ENCODE assay signal across 8 mouse cellular contexts in genomic region chr6:140423846-140424200, GRCm38 (mm10). TPM values are rescaled to one million over a fixed set of nuclear protein-coding genes. Genes with fewer than 3 reads are reported as not detected.
DNase-seq lines count a peak whose midpoint lies in the region; ATAC-seq and TF ChIP-seq lines count a peak whose summit lies in the region.

Gene Plekha5 (plus strand): TSS chr6:140424054.

- peak; percentile 61 to 87 for DNase-seq in adrenal gland, adult (ENCODE audit: inconsistent age in 2 of 2, low spot score in 1 of 2)
- DNase-seq in kidney, postnatal 14 days, result peak; percentile 85
- DNase-seq in thymus, postnatal 10 days (ENCODE audit: low spot score in 2 of 2), result peak; percentile 47 to 61

- peaks cover 7% of the 10 kb centered on the region for H3K36me3 ChIP-seq in C2C12 (ENCODE audit: control insufficient read depth, insufficient read depth)
- peaks cover 5% of the 10 kb centered on the region; the same call in 1 of the 2 replicates for H3K36me3 ChIP-seq in embryonic facial prominence, embryonic 12.5 days
- H3K36me3 ChIP-seq in heart, embryonic 14.5 days (ENCODE audit: control insufficient read depth, insufficient read depth, low read length), result peaks cover 3% of the 10 kb centered on the region; the same call in 1 of the 2 replicates
- H3K36me3 ChIP-seq in liver, embryonic 15.5 days (replicated peaks), result no peaks in the 10 kb centered on the region
- H3K36me3 ChIP-seq in neural tube, embryonic 13.5 days, result peaks cover under 1% of the 10 kb centered on the region; the same call in 1 of the 2 replicates

- H3K79me2 ChIP-seq in C2C12 (ENCODE audit: control insufficient read depth, insufficient read depth), result peaks cover 16% of the 10 kb centered on the region

- peak within 1 kb of the TSS; percentile 94 for H3K27ac ChIP-seq in embryonic facial prominence, embryonic 12.5 days
- peak within 1 kb of the TSS in 1 of 2 experiments; percentile 65; a peak in 2 of 4 replicates for H3K27ac ChIP-seq in heart, embryonic 14.5 days (replicated peaks in 1 of 2; ENCODE audit: control insufficient read depth in 1 of 2, insufficient read depth in 1 of 2, low read depth in 2 of 2, low read length in 2 of 2)
- H3K27ac ChIP-seq in liver, embryonic 15.5 days (replicated peaks), result peak within 1 kb of the TSS; percentile 35
- peak within 1 kb of the TSS; percentile 97 for H3K27ac ChIP-seq in neural tube, embryonic 13.5 days (replicated peaks)

- H3K4me3 ChIP-seq in C2C12 (ENCODE audit: insufficient read depth, poor library complexity, severe bottlenecking), result peak within 1 kb of the TSS; percentile 69
- H3K4me3 ChIP-seq in embryonic facial prominence, embryonic 12.5 days, result peak within 1 kb of the TSS; percentile 94
- peak within 1 kb of the TSS; percentile 81 to 84 for H3K4me3 ChIP-seq in heart, embryonic 14.5 days (ENCODE audit: control insufficient read depth in 1 of 2, insufficient read depth in 1 of 2, low read depth in 1 of 2, low read length in 2 of 2)
- peak within 1 kb of the TSS; percentile 69 for H3K4me3 ChIP-seq in liver, embryonic 15.5 days (replicated peaks)
- H3K4me3 ChIP-seq in neural tube, embryonic 13.5 days, result peak within 1 kb of the TSS; percentile 97

- H3K9ac ChIP-seq in embryonic facial prominence, embryonic 12.5 days, result peak within 1 kb of the TSS; percentile 94
- H3K9ac ChIP-seq in heart, embryonic 14.5 days (ENCODE audit: low read length), result peak within 1 kb of the TSS; percentile 86
- peak within 1 kb of the TSS; percentile 60 for H3K9ac ChIP-seq in liver, embryonic 15.5 days
- peak within 1 kb of the TSS; percentile 99 for H3K9ac ChIP-seq in neural tube, embryonic 13.5 days

- H3K27me3 ChIP-seq in C2C12 (ENCODE audit: control insufficient read depth, insufficient read depth, insufficient read length), result no peaks in the 10 kb centered on the region
- no peaks in the 10 kb centered on the region for H3K27me3 ChIP-seq in embryonic facial prominence, embryonic 12.5 days
- H3K27me3 ChIP-seq in heart, embryonic 14.5 days (ENCODE audit: control insufficient read depth, insufficient read depth, low read length), result no peaks in the 10 kb centered on the region
- H3K27me3 ChIP-seq in liver, embryonic 15.5 days, result peaks cover 38% of the 10 kb centered on the region
- no peaks in the 10 kb centered on the region for H3K27me3 ChIP-seq in neural tube, embryonic 13.5 days

- peak within 1 kb of the TSS; percentile 64 for H3K4me2 ChIP-seq in embryonic facial prominence, embryonic 12.5 days (replicated peaks)
- peak within 1 kb of the TSS; percentile 76 for H3K4me2 ChIP-seq in heart, embryonic 14.5 days (ENCODE audit: low read length)
- peak within 1 kb of the TSS; percentile 76 for H3K4me2 ChIP-seq in liver, embryonic 15.5 days
- peak within 1 kb of the TSS; percentile 70 for H3K4me2 ChIP-seq in neural tube, embryonic 13.5 days

- peaks cover 4% of the 10 kb centered on the region for H3K79me3 ChIP-seq in C2C12 (ENCODE audit: low read depth)

- no peaks in the 10 kb centered on the region for H3K9me3 ChIP-seq in embryonic facial prominence, embryonic 12.5 days
- peaks cover 6% of the 10 kb centered on the region; the same call in 1 of the 2 replicates for H3K9me3 ChIP-seq in heart, embryonic 14.5 days (ENCODE audit: control insufficient read depth, low read length)
- no peaks in the 10 kb centered on the region for H3K9me3 ChIP-seq in liver, embryonic 15.5 days (replicated peaks)
- H3K9me3 ChIP-seq in neural tube, embryonic 13.5 days, result 0 out of 2 replicates have a peak, but pooled peaks cover 10% of the 10 kb centered on the region

- peak; percentile 84 for ATAC-seq in embryonic facial prominence, embryonic 12.5 days (ENCODE audit: insufficient number of reproducible peaks, insufficient read depth, low FRiP score, low TSS enrichment)
- ATAC-seq in heart, embryonic 14.5 days (ENCODE audit: insufficient number of reproducible peaks, insufficient read depth, low FRiP score, low read depth), result peak; percentile 87
- peak; percentile 82 for ATAC-seq in liver, embryonic 15.5 days (ENCODE audit: insufficient read depth)
- ATAC-seq in neural tube, embryonic 13.5 days (ENCODE audit: low read depth), result peak; percentile 88

- WGBS in embryonic facial prominence, embryonic 12.5 days, result under 1% methylated on average over 42 of the region's 65 CpGs
- 2% methylated on average over 24 of the region's 65 CpGs for WGBS in heart, embryonic 14.5 days
- WGBS in liver, embryonic 15.5 days (ENCODE audit: insufficient replicate concordance), result under 1% methylated on average over 54 of the region's 65 CpGs
- under 1% methylated on average over 52 of the region's 65 CpGs for WGBS in neural tube, embryonic 13.5 days

- H3ac ChIP-seq in C2C12 (ENCODE audit: control insufficient read depth, insufficient read length, low read depth), result peak within 1 kb of the TSS; percentile 97

- no peak for TF ChIP-seq CTCF in C2C12 (IDR thresholded peaks at IDR 0.05; ENCODE audit: control insufficient read depth, insufficient read depth, insufficient read length)

- H3K4me1 ChIP-seq in embryonic facial prominence, embryonic 12.5 days, result peaks cover 9% of the 10 kb centered on the region
- peaks cover 0 to 9% of the 10 kb centered on the region in 2 experiments; a peak in 2 of 4 replicates for H3K4me1 ChIP-seq in heart, embryonic 14.5 days (ENCODE audit: control insufficient read depth in 2 of 2, insufficient read depth in 2 of 2, low read length in 2 of 2)
- H3K4me1 ChIP-seq in liver, embryonic 15.5 days (replicated peaks), result 0 out of 2 replicates have a peak, but pooled peaks cover 5% of the 10 kb centered on the region
- peaks cover 39% of the 10 kb centered on the region for H3K4me1 ChIP-seq in neural tube, embryonic 13.5 days (replicated peaks)

TF ChIP-seq in C2C12, 6 proteins besides CTCF, POLR2A, EP300 and RAD21:
- TF ChIP-seq USF1 (IDR thresholded peaks at IDR 0.05; ENCODE audit: low read depth), result no peak
- TF ChIP-seq MYOG (IDR thresholded peaks at IDR 0.05; ENCODE audit: control insufficient read depth, extremely low read depth, insufficient read length), result no peak
- no peak for TF ChIP-seq FOSL1 (IDR thresholded peaks at IDR 0.05; ENCODE audit: insufficient read depth, low read length, poor library complexity, severe bottlenecking)
- no peak for TF ChIP-seq MYOD1 (IDR thresholded peaks at IDR 0.05; ENCODE audit: control insufficient read depth, insufficient read length, low read depth)
- no peak for TF ChIP-seq CEBPB (IDR thresholded peaks at IDR 0.05; ENCODE audit: low read depth)
- TF ChIP-seq MAX (IDR thresholded peaks at IDR 0.05), result no peak

RNA-seq across cellular contexts. Expression of gene Plekha5, which starts in this region (rescaled TPM):
- polyA plus RNA-seq in C2C12 (2012; fragmentation: generic; extraction: Trizol), result 13.1 TPM
- polyA plus RNA-seq in embryonic facial prominence, embryonic 12.5 days (2016; fragmentation: Nextera tagmentation; extraction: Ambion mirVana), result 54.2 and 59.4 TPM in 2 replicates
- polyA plus RNA-seq in heart, embryonic 14.5 days (2014; fragmentation: Nextera tagmentation; extraction: Ambion mirVana), result 25.2 and 26.1 TPM in 2 replicates
- 4.0 and 6.1 TPM in 2 replicates for polyA plus RNA-seq in liver, embryonic 15.5 days (2015; fragmentation: Nextera tagmentation; extraction: Ambion mirVana)
- polyA plus RNA-seq in neural tube, embryonic 13.5 days (2015; fragmentation: Nextera tagmentation; extraction: Ambion mirVana), result 44.0 and 49.5 TPM in 2 replicates
